Mouse (Mus musculus) lung, embryonic 14.5 days (tissue): ENCODE data around the gene Rgcc. TPM values are rescaled to one million over a fixed set of nuclear protein-coding genes. Genes with fewer than 3 reads are reported as not detected.
A peak's percentile ranks its signal among the peaks of the same experiment; 100 is the strongest.

Experiments
- ATAC-seq: fragments of 200-750 bp; cut with Nextera tagmentation; 2 replicates; pipeline ENCODE4 v1.8.0; 2017; ENCODE audit warnings: mild to moderate bottlenecking, moderate TSS enrichment, moderate library complexity; ENCODE audit not compliant: insufficient read depth
- DNase-seq: peaks from one replicate; pipeline ENCODE4 v3.0.0-alpha.2; 2015
- H3K27ac ChIP-seq: fragments of 300-500 bp; sonication (generic); 2 replicates; pipeline ENCODE4 v1.5.1; 2014; ENCODE audit warnings: low read depth, mild to moderate bottlenecking, moderate library complexity
- H3K27me3 ChIP-seq: fragments of 300-500 bp; sonication (generic); 2 replicates; pipeline ENCODE4 v1.6.1; 2014; ENCODE audit warnings: low read length, control low read depth; ENCODE audit not compliant: insufficient read depth
- H3K36me3 ChIP-seq: fragments of 300-500 bp; sonication (generic); 2 replicates; pipeline ENCODE4 v1.6.1; 2014; ENCODE audit warnings: control low read depth; ENCODE audit not compliant: insufficient read depth
- H3K4me1 ChIP-seq: fragments of 300-500 bp; sonication (generic); 2 replicates; pipeline ENCODE4 v1.6.1; 2014; ENCODE audit warnings: antibody characterized with exemption, control low read depth; ENCODE audit not compliant: insufficient read depth
- H3K4me2 ChIP-seq: fragments of 300-500 bp; sonication (generic); 2 replicates; pipeline ENCODE4 v1.6.1; 2014; ENCODE audit warnings: mild to moderate bottlenecking
- H3K4me3 ChIP-seq: fragments of 300-500 bp; sonication (generic); 2 replicates; pipeline ENCODE4 v1.5.1; 2014; ENCODE audit warnings: low read depth, low read length
- H3K9ac ChIP-seq: fragments of 300-500 bp; sonication (generic); 2 replicates; pipeline ENCODE4 v1.6.1; 2014
- H3K9me3 ChIP-seq: fragments of 300-500 bp; sonication (generic); 2 replicates; pipeline ENCODE4 v1.6.1; 2016; ENCODE audit warnings: low read depth, low read length, control low read depth
- CTCF ChIP-seq: IDR thresholded peaks from 2 replicates; pipeline ENCODE4 v1.5.1; 2016; ENCODE audit warnings: antibody characterized with exemption, low read depth
- WGBS: fragments of 180-500 bp; shearing (Covaris S2); extraction: QIAGEN DNeasy Blood & Tissue Kit; methylation state at CpG from one replicate; pipeline ENCODE4 v1.1.7; 2014; 5-methylcytosine and 5-hydroxymethylcytosine counted together
- polyA plus RNA-seq: library from polyadenylated mRNA; unstranded; fragments of >200 nt; fragmentation: Nextera tagmentation; extraction: Ambion mirVana; gene quantifications from 2 replicates; pipeline ENCODE4 v1.2.1, GENCODE M21; 2014

Gene Rgcc
- polyA plus RNA-seq, 1 experiment from 2014 or later, result 137 TPM

- H3K4me2 ChIP-seq, result peak overlapping the region; percentile 99
- no peaks in the 10 kb centered on the region for H3K36me3 ChIP-seq
- WGBS, result under 1% methylated on average over 52 of the region's 52 CpGs
- no peaks in the 10 kb centered on the region; the same call in 1 of the 2 replicates for H3K4me1 ChIP-seq
- H3K9me3 ChIP-seq, result no peaks in the 10 kb centered on the region
- TF ChIP-seq CTCF, result no peak
- peak overlapping the region; percentile 66 for H3K9ac ChIP-seq
- H3K27ac ChIP-seq, result peak overlapping the region; percentile 18
- DNase-seq (peak; percentile 62), ATAC-seq (peak; percentile 5)
- no peaks in the 10 kb centered on the region for H3K27me3 ChIP-seq
- peak overlapping the region; percentile 60 for H3K4me3 ChIP-seq
These were observed 649 bp downstream of the Rgcc start for GRCm38 (mm10) chr14:79300641-79301350.

GRCm38 (mm10) chr14:79299796-79300195 is 1.6 kb downstream of the Rgcc start:
- peak; percentile 46 for DNase-seq
- Histone ChIP-seq H3K27ac (no peak overlapping the region), H3K4me3 (peak overlapping the region; percentile 60), H3K36me3 (no peaks in the 10 kb centered on the region), H3K27me3 (no peaks in the 10 kb centered on the region), H3K9me3 (no peaks in the 10 kb centered on the region), H3K4me2 (peak overlapping the region; percentile 99), H3K4me1 (no peaks in the 10 kb centered on the region; the same call in 1 of the 2 replicates), H3K9ac (peak overlapping the region; percentile 66)
- no peak for TF ChIP-seq CTCF
- ATAC-seq, result no peak
- WGBS, result 25% methylated on average over 6 of the region's 6 CpGs

- no peak for DNase-seq
- no peak overlapping the region for H3K9ac ChIP-seq
- no peaks in the 10 kb centered on the region; the same call in 1 of the 2 replicates for H3K4me1 ChIP-seq
- no peaks in the 10 kb centered on the region for H3K36me3 ChIP-seq
- no peaks in the 10 kb centered on the region for H3K27me3 ChIP-seq
- H3K4me3 ChIP-seq, result peak overlapping the region; percentile 18; the same call in 1 of the 2 replicates
- H3K4me2 ChIP-seq, result peak overlapping the region; percentile 99
- no peak for TF ChIP-seq CTCF
- no peak for ATAC-seq
- no peak overlapping the region for H3K27ac ChIP-seq
- 52% methylated on average over 4 of the region's 4 CpGs for WGBS
- no peaks in the 10 kb centered on the region for H3K9me3 ChIP-seq
These were observed 2.2 kb downstream of the Rgcc start for GRCm38 (mm10) chr14:79299230-79299629.

- H3K9me3 ChIP-seq, result no peaks in the 10 kb centered on the region
- no peaks in the 10 kb centered on the region for H3K27me3 ChIP-seq
- no peaks in the 10 kb centered on the region for H3K36me3 ChIP-seq
- peaks cover 1% of the 10 kb centered on the region; the same call in 1 of the 2 replicates for H3K4me1 ChIP-seq
- ATAC-seq, result no peak
- TF ChIP-seq CTCF, result no peak
- no peak overlapping the region; the same call in 1 of the 2 replicates for H3K9ac ChIP-seq
- H3K27ac ChIP-seq, result no peak overlapping the region
- peak overlapping the region; percentile 18; the same call in 1 of the 2 replicates for H3K4me3 ChIP-seq
- H3K4me2 ChIP-seq, result peak overlapping the region; percentile 99
- no peak for DNase-seq
- WGBS, result 49% methylated on average over 7 of the region's 7 CpGs
These were observed 3.0 kb downstream of the Rgcc start for GRCm38 (mm10) chr14:79298314-79298992.

- Histone ChIP-seq H3K4me2 (peak overlapping the region; percentile 99; the same call in 1 of the 2 replicates), H3K9ac (peak overlapping the region; percentile 8; the same call in 1 of the 2 replicates), H3K9me3 (no peaks in the 10 kb centered on the region), H3K27me3 (no peaks in the 10 kb centered on the region), H3K4me3 (peak overlapping the region; percentile 0; the same call in 1 of the 2 replicates), H3K4me1 (peaks cover 5% of the 10 kb centered on the region), H3K36me3 (no peaks in the 10 kb centered on the region), H3K27ac (no peak overlapping the region)
- no peak for TF ChIP-seq CTCF
- DNase-seq, result no peak
- WGBS, result 34% methylated on average over 5 of the region's 5 CpGs
- ATAC-seq, result no peak
These were observed 4.6 kb downstream of the Rgcc start for GRCm38 (mm10) chr14:79296836-79297235.

GRCm38 (mm10) chr14:79296201-79296600 is 5.2 kb downstream of the Rgcc start:
- H3K27ac ChIP-seq, result no peak overlapping the region
- peak overlapping the region; percentile 35; the same call in 1 of the 2 replicates for H3K4me2 ChIP-seq
- no peak overlapping the region for H3K9ac ChIP-seq
- 56% methylated on average over 7 of the region's 7 CpGs for WGBS
- H3K4me1 ChIP-seq, result peaks cover 5% of the 10 kb centered on the region
- no peaks in the 10 kb centered on the region for H3K9me3 ChIP-seq
- no peaks in the 10 kb centered on the region for H3K27me3 ChIP-seq
- no peaks in the 10 kb centered on the region for H3K36me3 ChIP-seq
- ATAC-seq, result no peak
- H3K4me3 ChIP-seq, result no peak overlapping the region
- TF ChIP-seq CTCF, result no peak
- no peak for DNase-seq

GRCm38 (mm10) chr14:79295579-79295978 is 5.9 kb downstream of the Rgcc start:
- ATAC-seq (no peak), DNase-seq (no peak)
- TF ChIP-seq CTCF, result no peak
- H3K36me3 ChIP-seq, result no peaks in the 10 kb centered on the region
- no peak overlapping the region for H3K4me3 ChIP-seq
- H3K27ac ChIP-seq, result no peak overlapping the region
- no peaks in the 10 kb centered on the region for H3K27me3 ChIP-seq
- H3K9me3 ChIP-seq, result no peaks in the 10 kb centered on the region
- peak overlapping the region; percentile 35; the same call in 1 of the 2 replicates for H3K4me2 ChIP-seq
- WGBS, result 84% methylated on average over 9 of the region's 9 CpGs
- H3K9ac ChIP-seq, result no peak overlapping the region
- peaks cover 5% of the 10 kb centered on the region for H3K4me1 ChIP-seq
